Mouse (Mus musculus) gastrocnemius, postnatal 36 days (tissue): ENCODE results near the gene Cys1. TPM values are rescaled to one million over a fixed set of nuclear protein-coding genes. Genes with fewer than 3 reads are reported as not detected.

Experiments
- total RNA-seq, 2 experiments: library from RNA; stranded (reverse); gene quantifications; 2 replicates each; pipeline ENCODE4 v1.2.3; 2021

Cys1 gene
- total RNA-seq, 2 experiments from 2014 or later: 3.4 to 3.7 TPM

Other genes starting within 250 kb of the Cys1 start
- 1 to 10 TPM; 5.9 to 7.2 TPM for gene Taf1b, start 183.5 kb downstream of the Cys1 start, total RNA-seq
- gene Grhl1, start 109.5 kb downstream of the Cys1 start, total RNA-seq: under 1 TPM; 0.18 to 0.22 TPM
- 1 to 10 TPM; 7.8 to 8.6 TPM for gene Klf11, start 30.5 kb downstream of the Cys1 start, total RNA-seq
- 1 to 10 TPM; 2.1 to 3.0 TPM for gene Rrm2, start 26.4 kb upstream of the Cys1 start, total RNA-seq
- 1 to 10 TPM; 2.3 to 2.4 TPM for gene Mboat2, start 149.1 kb upstream of the Cys1 start, total RNA-seq